Mouse (Mus musculus): ENCODE results near the gene Dnajc10.

Gene Dnajc10

GRCm38 (mm10) chr2:80340537-80340936 lies 25.3 kb downstream of the Dnajc10 start:
- in situ Hi-C loops (cut with MboI, MseI), result no loop called here

DNA sequence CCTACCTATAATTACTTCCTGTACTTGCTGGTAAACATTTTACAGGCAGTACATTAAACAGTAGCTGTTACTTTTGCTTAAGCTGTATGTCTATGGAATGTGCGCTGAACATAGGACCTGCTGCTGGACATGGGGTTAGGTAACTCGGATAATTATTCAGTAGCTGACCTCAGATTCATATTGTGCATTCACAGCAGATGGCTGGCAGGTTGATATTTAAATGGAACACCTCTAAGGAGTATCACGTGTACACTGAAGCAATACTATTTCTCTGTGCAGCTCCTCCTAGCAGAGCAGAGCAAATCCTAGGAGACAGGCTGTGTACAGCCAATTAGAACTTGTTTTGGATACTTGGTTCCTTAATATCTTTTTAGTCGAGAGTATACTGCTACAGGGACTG lies 39.3 kb downstream of the Dnajc10 start:
- in situ Hi-C loops (cut with MboI, MseI), result no loop called here

GRCm38 (mm10) chr2:80356656-80357231 lies 41.5 kb downstream of the Dnajc10 start:
- in situ Hi-C loops (cut with MboI, MseI), result no loop called here

- in situ Hi-C loops (cut with MboI, MseI), result no loop called here
Measured at GRCm38 (mm10) chr2:80371458-80371857, 56.2 kb downstream of the Dnajc10 start.

DNA sequence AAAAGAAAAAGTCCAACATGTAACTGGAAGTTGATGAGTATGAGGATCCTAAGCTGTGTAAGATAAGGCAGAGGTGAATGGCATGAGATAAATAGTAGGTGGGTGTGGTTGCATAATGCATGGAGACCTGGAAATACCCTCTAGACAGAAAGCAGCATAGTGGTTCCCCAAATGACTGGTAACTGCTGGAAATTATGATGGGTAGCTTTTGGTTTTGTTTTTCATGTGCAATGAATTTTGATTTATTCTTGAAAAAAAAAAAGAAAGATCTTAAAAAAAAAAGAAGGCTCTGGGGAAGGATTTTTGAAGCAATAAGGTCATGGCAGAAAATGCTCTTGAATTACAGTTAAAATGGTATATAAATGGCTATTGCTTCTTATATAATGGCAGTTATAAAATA lies 59.6 kb downstream of the Dnajc10 start:
- in situ Hi-C loops (cut with MboI, MseI), result no loop called here

- in situ Hi-C loops (cut with MboI, MseI), result no loop called here
Measured at GRCm38 (mm10) chr2:80379848-80380247, 64.6 kb downstream of the Dnajc10 start.

DNA sequence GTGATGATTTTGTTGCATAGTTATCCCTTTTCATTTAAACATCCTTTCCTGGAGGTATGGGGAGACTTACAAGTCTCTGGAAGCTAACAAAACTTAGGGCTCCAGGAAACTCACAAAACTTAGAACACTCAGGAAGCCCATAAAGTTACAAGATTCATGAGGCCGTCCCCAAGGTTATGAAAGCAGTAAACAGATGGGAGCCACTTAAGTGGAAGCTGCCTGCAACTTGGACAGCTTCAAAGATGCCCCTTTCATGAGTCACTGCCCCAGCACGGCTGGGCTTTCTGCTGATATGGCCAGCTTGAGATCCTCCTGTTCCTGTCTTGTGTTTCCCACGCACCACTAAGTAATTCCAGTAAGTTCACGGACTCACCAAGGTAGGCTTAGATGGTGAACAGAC lies 69.2 kb downstream of the Dnajc10 start:
- in situ Hi-C loops (cut with MboI, MseI), result no loop called here

GRCm38 (mm10) chr2:80386255-80386654 lies 71.0 kb downstream of the Dnajc10 start:
- in situ Hi-C loops (cut with MboI, MseI), result no loop called here

- in situ Hi-C loops (cut with MboI, MseI), result no loop called here
Measured at GRCm38 (mm10) chr2:80387668-80388067, 72.4 kb downstream of the Dnajc10 start.

DNA sequence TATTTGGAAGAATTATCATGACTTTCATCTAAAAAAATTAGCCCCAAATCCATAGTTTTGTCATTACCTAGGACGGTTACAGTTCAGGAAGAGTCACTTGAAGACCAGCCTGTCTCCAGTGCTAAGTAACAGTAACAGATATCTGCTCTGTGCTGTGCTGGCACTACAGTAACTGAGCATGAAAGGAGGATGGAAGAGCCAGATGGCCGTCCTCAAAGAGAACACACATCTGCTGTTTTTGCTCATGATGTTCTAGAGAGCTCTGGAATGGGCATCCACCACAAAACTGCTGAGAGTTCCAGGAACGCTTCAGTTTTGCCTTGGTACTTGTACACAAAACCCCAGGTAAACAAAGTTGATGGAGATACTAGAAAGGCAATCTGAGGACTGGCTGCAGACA lies 73.1 kb downstream of the Dnajc10 start:
- in situ Hi-C loops (cut with MboI, MseI), result no loop called here

DNA sequence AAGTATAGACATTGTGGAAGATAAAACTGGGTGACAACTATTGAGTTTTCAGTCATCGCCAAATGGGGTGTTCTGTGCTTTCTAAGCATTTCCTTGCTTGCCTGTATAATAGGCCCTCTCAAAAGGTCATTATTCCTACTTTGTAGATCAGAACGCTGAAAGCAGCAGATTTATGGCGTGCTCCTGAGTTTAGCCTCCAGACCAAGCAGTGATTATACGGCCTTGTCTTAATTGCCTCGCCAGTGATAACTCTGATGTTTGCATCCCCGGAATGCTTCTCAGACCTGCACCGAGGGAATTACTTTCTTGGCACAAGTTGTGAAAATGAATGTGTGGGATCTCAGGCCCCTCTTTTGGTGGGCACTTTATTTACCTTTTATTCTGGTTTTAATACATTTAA lies 80.8 kb downstream of the Dnajc10 start:
- in situ Hi-C loops (cut with MboI, MseI), result no loop called here

GRCm38 (mm10) chr2:80396864-80397263 lies 81.6 kb downstream of the Dnajc10 start:
- in situ Hi-C loops (cut with MboI, MseI), result no loop called here

DNA sequence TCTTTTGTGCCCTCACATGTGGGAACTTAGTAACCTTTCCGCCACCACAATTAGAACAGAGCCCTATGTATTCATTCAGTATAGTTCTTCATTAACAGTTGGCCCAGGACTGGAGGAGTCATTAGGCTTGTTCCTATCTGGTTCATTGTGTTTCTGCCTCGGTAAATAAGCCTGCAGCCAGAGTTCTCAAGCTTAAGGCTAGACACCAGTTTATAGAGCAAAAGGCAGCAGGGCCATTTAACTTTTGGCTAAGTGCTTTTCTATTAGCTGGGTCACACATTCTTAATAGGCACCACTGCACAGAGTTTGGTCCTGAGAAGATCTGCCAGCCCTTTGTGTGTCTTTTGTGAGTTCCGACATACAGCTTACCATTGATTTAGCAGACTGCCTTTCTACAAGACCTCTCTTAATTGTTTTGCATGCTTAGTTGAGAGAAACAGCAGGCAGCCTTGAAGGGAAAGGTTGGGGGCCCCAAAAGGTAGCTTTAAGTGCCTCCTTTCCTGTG lies 83.4 kb downstream of the Dnajc10 start:
- in situ Hi-C loops (cut with MboI, MseI), result no loop called here

Data from T-helper 1 cell (primary cell).